Mouse (Mus musculus): Measurements from ENCODE around the gene Clmp. TPM values are rescaled to one million over a fixed set of nuclear protein-coding genes. Genes with fewer than 3 reads are reported as not detected.
"Not testable (repeated sequence)": the region's sequence is repeated elsewhere in the genome, so short reads cannot be mapped to it uniquely, and the experiment has no call there.

Gene Clmp
- total RNA-seq, 2 experiments from 2014 or later, result 20.2 to 34.1 TPM

- no peak for DNase-seq (ENCODE audit: low spot score in 2 of 2)
- intact Hi-C loops (cut with DNase I), result no loop called here
These were observed 107.8 kb downstream of the Clmp start for GRCm38 (mm10) chr9:40793581-40793980.

- intact Hi-C loops (cut with DNase I), result no loop called here
- no peak for DNase-seq (ENCODE audit: low spot score in 2 of 2)
These were observed 108.5 kb downstream of the Clmp start for GRCm38 (mm10) chr9:40794251-40794650.

GRCm38 (mm10) chr9:40794926-40795325 is 109.2 kb downstream of the Clmp start:
- no peak for DNase-seq (ENCODE audit: low spot score in 2 of 2)
- intact Hi-C loops (cut with DNase I), result no loop called here

- DNase-seq (ENCODE audit: low spot score in 2 of 2), result no peak
- intact Hi-C loops (cut with DNase I), result no loop called here
These were observed 109.8 kb downstream of the Clmp start for GRCm38 (mm10) chr9:40795562-40795961.

GRCm38 (mm10) chr9:40796054-40796453 is 110.3 kb downstream of the Clmp start:
- intact Hi-C loops (cut with DNase I), result no loop called here
- no peak for DNase-seq (ENCODE audit: low spot score in 2 of 2)

- no peak for DNase-seq (ENCODE audit: low spot score in 2 of 2)
- intact Hi-C loops (cut with DNase I), result no loop called here
These were observed 112.6 kb downstream of the Clmp start for GRCm38 (mm10) chr9:40798247-40798960.

- intact Hi-C loops (cut with DNase I), result no loop called here
These were observed 113.3 kb downstream of the Clmp start for GRCm38 (mm10) chr9:40799112-40799511.

GRCm38 (mm10) chr9:40799837-40800501 is 114.2 kb downstream of the Clmp start:
- intact Hi-C loops (cut with DNase I), result loop anchor here (2.0 kb wide), 3 partner anchors 15 to 43 kb away; no protein-coding TSS in a partner anchor
- DNase-seq (ENCODE audit: low spot score in 2 of 2), result peak; percentile 51 to 69

More at GRCm38 (mm10) chr9:40799112-40799511, 113.3 kb downstream of the Clmp start:
- no peak for DNase-seq (ENCODE audit: low spot score in 2 of 2)

GRCm38 (mm10) chr9:40800675-40801612 is 115.2 kb downstream of the Clmp start, which contains the start of gene Hspa8:
TSS of gene Hspa8 (plus strand) at chr9:40800984.
- DNase-seq (ENCODE audit: low spot score in 2 of 2), result peak; percentile 100
- intact Hi-C loops (cut with DNase I), result loop anchor here (2.0 kb wide), 3 partner anchors 16 to 44 kb away; no protein-coding TSS in a partner anchor

- DNase-seq (ENCODE audit: low spot score in 2 of 2), result not testable (repeated sequence)
These were observed 116.1 kb downstream of the Clmp start for GRCm38 (mm10) chr9:40801614-40802532.

GRCm38 (mm10) chr9:40802533-40802875 is 116.7 kb downstream of the Clmp start:
- DNase-seq (ENCODE audit: low spot score in 2 of 2); intact Hi-C loops (cut with DNase I): not testable (repeated sequence)

More at GRCm38 (mm10) chr9:40801614-40802532, 116.1 kb downstream of the Clmp start:
- intact Hi-C loops (cut with DNase I), result loop anchor here (2.0 kb wide), 3 partner anchors 17 to 45 kb away; no protein-coding TSS in a partner anchor

GRCm38 (mm10) chr9:40804576-40804975 is 118.8 kb downstream of the Clmp start:
- intact Hi-C loops (cut with DNase I); DNase-seq (ENCODE audit: low spot score in 2 of 2): not testable (repeated sequence)

- DNase-seq (ENCODE audit: low spot score in 2 of 2), result peak in 1 of 2 experiments; percentile 54
- intact Hi-C loops (cut with DNase I), result no loop called here
These were observed 119.5 kb downstream of the Clmp start for GRCm38 (mm10) chr9:40805263-40805662.

GRCm38 (mm10) chr9:40806440-40807288 is 120.9 kb downstream of the Clmp start:
- DNase-seq (ENCODE audit: low spot score in 2 of 2), result no peak
- intact Hi-C loops (cut with DNase I), result no loop called here

- intact Hi-C loops (cut with DNase I), result no loop called here
- no peak for DNase-seq (ENCODE audit: low spot score in 2 of 2)
These were observed 121.6 kb downstream of the Clmp start for GRCm38 (mm10) chr9:40807289-40807920.

- DNase-seq (ENCODE audit: low spot score in 2 of 2), result no peak
- intact Hi-C loops (cut with DNase I), result no loop called here
These were observed 122.5 kb downstream of the Clmp start for GRCm38 (mm10) chr9:40808061-40808906.

- intact Hi-C loops (cut with DNase I), result no loop called here
- DNase-seq (ENCODE audit: low spot score in 2 of 2), result no peak
These were observed 123.1 kb downstream of the Clmp start for GRCm38 (mm10) chr9:40808907-40809280.

All from left cerebral cortex, postnatal 36 days (tissue).